Mouse (Mus musculus) E14TG2a.4 (cell line): ENCODE data around the gene Ciao2a.

ENCODE experiments used
- CTCF ChIP-seq: conservative IDR thresholded peaks from 2 replicates; pipeline ENCODE4 v1.5.1; 2014; ENCODE audit warnings: low read length
- NANOG ChIP-seq: IDR thresholded peaks from 2 replicates; pipeline ENCODE4 v1.6.1; 2014; ENCODE audit warnings: borderline replicate concordance, low read length, mixed read lengths
- POU5F1 ChIP-seq: IDR thresholded peaks from 2 replicates; pipeline ENCODE4 v1.6.1; 2014; ENCODE audit warnings: low read length, borderline replicate concordance

- TF ChIP-seq NANOG (no peak), CTCF (no peak), POU5F1 (no peak)
Measured at GRCm38 (mm10) chr9:66078072-66078471, 48.3 kb upstream of the Ciao2a start.
